In the genomic region with DNA sequence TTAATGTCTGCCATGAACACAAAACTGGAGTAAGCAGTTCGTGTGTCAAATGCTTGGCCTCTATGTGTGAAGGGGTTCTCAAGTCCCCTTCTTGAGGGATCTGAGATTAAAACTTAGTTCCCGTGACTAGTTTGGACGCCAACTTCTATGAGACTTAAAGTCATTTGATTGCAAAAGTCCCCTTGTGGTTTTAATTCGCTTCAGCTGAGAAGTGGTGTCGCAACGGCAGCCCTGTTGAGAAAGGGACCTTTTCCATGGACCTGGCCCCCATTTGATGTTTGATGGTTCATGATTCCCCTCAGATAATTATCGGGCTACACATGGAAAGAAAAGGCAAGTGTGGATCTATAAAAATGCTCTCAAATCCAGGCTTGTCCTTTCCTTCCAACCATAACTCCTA, we compare ENCODE assay signal across 8 mouse cellular contexts. TPM values are rescaled to one million over a fixed set of nuclear protein-coding genes. Genes with fewer than 3 reads are reported as not detected.
DNase-seq lines count a peak whose midpoint lies in the region; ATAC-seq and TF ChIP-seq lines count a peak whose summit lies in the region.

No protein-coding gene starts in this region.

- peak; percentile 44 for DNase-seq in adrenal gland, postnatal 14 days
- no peak for DNase-seq in adrenal gland, postnatal 4 days (ENCODE audit: low spot score in 2 of 2)
- no peak for DNase-seq in limb, embryonic 10.5 days (ENCODE audit: low spot score)
- DNase-seq in limb, embryonic 14.5 days (ENCODE audit: low spot score): no peak
- no peak for DNase-seq in kidney, postnatal 4 days

- peaks cover 14% of the 10 kb centered on the region; the same call in 1 of the 2 replicates for H3K36me3 ChIP-seq in limb, embryonic 12.5 days
- peaks cover 31% of the 10 kb centered on the region for H3K36me3 ChIP-seq in limb, embryonic 10.5 days
- peaks cover 6% of the 10 kb centered on the region for H3K36me3 ChIP-seq in limb, embryonic 14.5 days (ENCODE audit: control insufficient read depth, insufficient read depth, low read length)
- H3K36me3 ChIP-seq in myocyte (ENCODE audit: control insufficient read depth, insufficient read depth): peaks cover 30% of the 10 kb centered on the region

- TF ChIP-seq POLR2A in limb, embryonic 14.5 days (IDR thresholded peaks at IDR 0.05; ENCODE audit: borderline replicate concordance, extremely low read depth, insufficient read depth, insufficient read length): no peak
- no peak for TF ChIP-seq POLR2A in myocyte (IDR thresholded peaks at IDR 0.05; ENCODE audit: insufficient read length, low read depth)

- no peaks in the 10 kb centered on the region for H3K9me3 ChIP-seq in limb, embryonic 12.5 days
- no peaks in the 10 kb centered on the region for H3K9me3 ChIP-seq in limb, embryonic 10.5 days (replicated peaks)
- no peaks in the 10 kb centered on the region for H3K9me3 ChIP-seq in limb, embryonic 14.5 days (ENCODE audit: control insufficient read depth, low read length)

- H3K27me3 ChIP-seq in limb, embryonic 12.5 days: no peaks in the 10 kb centered on the region
- 0 out of 2 replicates have a peak, but pooled peaks cover 8% of the 10 kb centered on the region for H3K27me3 ChIP-seq in limb, embryonic 10.5 days (ENCODE audit: low read depth, poor library complexity, severe bottlenecking)
- H3K27me3 ChIP-seq in limb, embryonic 14.5 days (ENCODE audit: control insufficient read depth, insufficient read depth, low read length): no peaks in the 10 kb centered on the region
- H3K27me3 ChIP-seq in myocyte (ENCODE audit: control insufficient read depth, insufficient read depth, insufficient read length): no peaks in the 10 kb centered on the region

- H3K4me2 ChIP-seq in limb, embryonic 12.5 days: peak overlapping the region; percentile 54; the same call in 1 of the 2 replicates
- peak overlapping the region; percentile 58; the same call in 1 of the 2 replicates for H3K4me2 ChIP-seq in limb, embryonic 14.5 days (replicated peaks; ENCODE audit: low read depth, low read length, severe bottlenecking)
- peak overlapping the region; percentile 98 for H3K4me2 ChIP-seq in myocyte (ENCODE audit: low read depth)

- H3K9ac ChIP-seq in limb, embryonic 12.5 days (replicated peaks): no peak overlapping the region
- no peak overlapping the region for H3K9ac ChIP-seq in limb, embryonic 14.5 days (ENCODE audit: low read depth, low read length, severe bottlenecking)

- WGBS in limb, embryonic 12.5 days: 86% methylated on average over 7 of the region's 7 CpGs
- 88% methylated on average over 7 of the region's 7 CpGs for WGBS in limb, embryonic 10.5 days
- 88% methylated on average over 7 of the region's 7 CpGs for WGBS in limb, embryonic 14.5 days

- H3K27ac ChIP-seq in limb, embryonic 12.5 days: no peak overlapping the region
- no peak overlapping the region for H3K27ac ChIP-seq in limb, embryonic 10.5 days
- no peak overlapping the region for H3K27ac ChIP-seq in limb, embryonic 14.5 days (replicated peaks; ENCODE audit: low read depth, low read length)

- no peak for ATAC-seq in limb, embryonic 12.5 days (ENCODE audit: insufficient number of reproducible peaks, insufficient read depth, low FRiP score, low TSS enrichment, low read depth)
- ATAC-seq in limb, embryonic 14.5 days (ENCODE audit: low FRiP score, low read depth): no peak
- no peak for ATAC-seq in erythroid progenitor cell, adult 5-6 weeks (replicated peaks; ENCODE audit: low FRiP score, poor library complexity, severe bottlenecking)

- H3K4me1 ChIP-seq in limb, embryonic 12.5 days (replicated peaks): peaks cover 55% of the 10 kb centered on the region
- H3K4me1 ChIP-seq in limb, embryonic 10.5 days: peaks cover 60% of the 10 kb centered on the region
- H3K4me1 ChIP-seq in limb, embryonic 14.5 days (ENCODE audit: control insufficient read depth, insufficient read depth, low read length): peaks cover 23% of the 10 kb centered on the region

- no peak overlapping the region for H3ac ChIP-seq in myocyte (ENCODE audit: control insufficient read depth, insufficient read length)

- peaks cover 75% of the 10 kb centered on the region for H3K79me2 ChIP-seq in myocyte (ENCODE audit: control insufficient read depth, insufficient read depth)

- H3K4me3 ChIP-seq in limb, embryonic 12.5 days (replicated peaks): peak overlapping the region; percentile 39
- no peak overlapping the region for H3K4me3 ChIP-seq in limb, embryonic 10.5 days
- 0 out of 2 replicates have a peak overlapping the region, but pooled peaks have one; percentile 30 for H3K4me3 ChIP-seq in limb, embryonic 14.5 days (replicated peaks; ENCODE audit: low read length)
- H3K4me3 ChIP-seq in myocyte: no peak overlapping the region

TF ChIP-seq in myocyte, 11 proteins besides CTCF, POLR2A, EP300 and RAD21:
- TF ChIP-seq USF1 (IDR thresholded peaks at IDR 0.05; ENCODE audit: low read depth) (no peak), MYOG (IDR thresholded peaks at IDR 0.05; ENCODE audit: control insufficient read depth in 1 of 3, insufficient read depth in 1 of 3, insufficient read length in 2 of 3, low read depth in 2 of 3) (no peak), TCF12 (IDR thresholded peaks at IDR 0.05; ENCODE audit: insufficient read depth, poor library complexity, severe bottlenecking) (no peak), CEBPB (IDR thresholded peaks at IDR 0.05; ENCODE audit: insufficient read depth, poor library complexity, severe bottlenecking) (0 out of 2 replicates have a peak, but pooled peaks have one; percentile 27), SRF (IDR thresholded peaks at IDR 0.05; ENCODE audit: control insufficient read depth, insufficient read length, low read depth) (no peak), MYOD1 (IDR thresholded peaks at IDR 0.05; ENCODE audit: control insufficient read depth in 1 of 3, insufficient read length in 2 of 3, low read depth in 2 of 3) (no peak), MAX (IDR thresholded peaks at IDR 0.05; ENCODE audit: low read depth) (no peak), REST (IDR thresholded peaks at IDR 0.05; ENCODE audit: insufficient read depth, insufficient read length) (no peak)

RNA-seq across cellular contexts. Expression of a gene that starts 7.3 kb away (rescaled TPM):
- total RNA-seq in adrenal gland, postnatal 14 days (2021): 12.0 and 13.6 TPM in 2 replicates
- total RNA-seq in adrenal gland, postnatal 4 days (2021): 10 to 100 TPM; 15.0 to 23.0 TPM
- 10.6 and 10.8 TPM in 2 replicates for polyA plus RNA-seq in limb, embryonic 12.5 days (2016; fragmentation: Nextera tagmentation; extraction: Ambion mirVana)
- 6.4 and 7.3 TPM in 2 replicates for polyA plus RNA-seq in limb, embryonic 10.5 days (2016; fragmentation: Nextera tagmentation; extraction: Ambion mirVana)
- 8.9 and 9.4 TPM in 2 replicates for polyA plus RNA-seq in limb, embryonic 14.5 days (2012; rRNA removed)
- polyA plus RNA-seq in limb, embryonic 14.5 days (2014; fragmentation: Nextera tagmentation; extraction: Ambion mirVana): 5.9 and 6.8 TPM in 2 replicates
- polyA plus RNA-seq in myocyte (2012; fragmentation: generic; extraction: Trizol): 56.3 TPM
- total RNA-seq in erythroid progenitor cell, adult 5-6 weeks (2015; ENCODE audit: low replicate concordance): 276 and 287 TPM in 2 replicates
- 288 and 298 TPM in 2 replicates for total RNA-seq in erythroid progenitor cell, adult 5-6 weeks (2017; ENCODE audit: low replicate concordance)

RNA-seq across cellular contexts. Expression of a gene that starts 26.7 kb away (rescaled TPM):
- 3.4 and 3.8 TPM in 2 replicates for total RNA-seq in adrenal gland, postnatal 14 days (2021)
- total RNA-seq in adrenal gland, postnatal 4 days (2021): 1 to 10 TPM; 6.0 to 6.1 TPM
- polyA plus RNA-seq in limb, embryonic 12.5 days (2016; fragmentation: Nextera tagmentation; extraction: Ambion mirVana): 9.9 and 11.3 TPM in 2 replicates
- 2.3 and 3.7 TPM in 2 replicates for polyA plus RNA-seq in limb, embryonic 10.5 days (2016; fragmentation: Nextera tagmentation; extraction: Ambion mirVana)
- 22.9 and 26.6 TPM in 2 replicates for polyA plus RNA-seq in limb, embryonic 14.5 days (2012; rRNA removed)
- polyA plus RNA-seq in limb, embryonic 14.5 days (2014; fragmentation: Nextera tagmentation; extraction: Ambion mirVana): 12.0 and 14.6 TPM in 2 replicates
- polyA plus RNA-seq in myocyte (2012; fragmentation: generic; extraction: Trizol): 3.9 TPM
- total RNA-seq in erythroid progenitor cell, adult 5-6 weeks (2015; ENCODE audit: low replicate concordance): not detected in 2 replicates
- total RNA-seq in erythroid progenitor cell, adult 5-6 weeks (2017; ENCODE audit: low replicate concordance): 0.53 and 0.90 TPM in 2 replicates

RNA-seq across cellular contexts. Expression of a gene that starts 36.2 kb away (rescaled TPM):
- total RNA-seq in adrenal gland, postnatal 14 days (2021): 91.3 and 98.0 TPM in 2 replicates
- 10 to 100 TPM; 97.4 to 99.5 TPM for total RNA-seq in adrenal gland, postnatal 4 days (2021)
- 652 and 658 TPM in 2 replicates for polyA plus RNA-seq in limb, embryonic 12.5 days (2016; fragmentation: Nextera tagmentation; extraction: Ambion mirVana)
- 375 and 475 TPM in 2 replicates for polyA plus RNA-seq in limb, embryonic 10.5 days (2016; fragmentation: Nextera tagmentation; extraction: Ambion mirVana)
- 417 and 561 TPM in 2 replicates for polyA plus RNA-seq in limb, embryonic 14.5 days (2012; rRNA removed)
- polyA plus RNA-seq in limb, embryonic 14.5 days (2014; fragmentation: Nextera tagmentation; extraction: Ambion mirVana): 500 and 565 TPM in 2 replicates
- 15.2 TPM for polyA plus RNA-seq in myocyte (2012; fragmentation: generic; extraction: Trizol)
- total RNA-seq in erythroid progenitor cell, adult 5-6 weeks (2015; ENCODE audit: low replicate concordance): 14.7 TPM in 1 of 2 replicates, not detected in the other
- total RNA-seq in erythroid progenitor cell, adult 5-6 weeks (2017; ENCODE audit: low replicate concordance): 2.7 TPM in 1 of 2 replicates, not detected in the other

Comparison
In these comparisons a context has a peak if more than half of its experiments do, and no peak if none do; other contexts are left out.
1. H3K4me3 ChIP-seq: peak in limb, embryonic 12.5 days (single experiment) and limb, embryonic 14.5 days (single experiment); none in limb, embryonic 10.5 days (single experiment) and myocyte (single experiment).
2. RNA of a gene that starts 36.2 kb away (polyA plus RNA-seq): 652 to 658 TPM in limb, embryonic 12.5 days, 417 to 565 TPM in limb, embryonic 14.5 days and 375 to 475 TPM in limb, embryonic 10.5 days; 15.2 TPM in myocyte (single experiment); every median in the first group is over 10 times any median in the second.
3. Peak in every context shown above with its lines, with median percentiles within 50 percentile points of each other: H3K4me2 ChIP-seq.